Mouse (Mus musculus) layer of hippocampus, adult 18-20 months (tissue): ENCODE data around the gene Syngr1. TPM values are rescaled to one million over a fixed set of nuclear protein-coding genes. Genes with fewer than 3 reads are reported as not detected.
"Not testable (repeated sequence)": the region's sequence is repeated elsewhere in the genome, so short reads cannot be mapped to it uniquely, and the experiment has no call there.

Experiments
- DNase-seq, 2 experiments: peaks; one replicate each; pipeline ENCODE4 v3.0.0; 2022; ENCODE audit warnings: low spot score in 2 of 2
- total RNA-seq, 2 experiments: library from RNA; stranded (reverse); gene quantifications; 2 replicates each; pipeline ENCODE4 v1.2.3; 2021

The Syngr1 gene
- total RNA-seq, 2 experiments from 2014 or later: 370 to 379 TPM

- no peak for DNase-seq
These were observed 25.0 kb downstream of the Syngr1 start for GRCm38 (mm10) chr15:80115866-80116794.

DNA sequence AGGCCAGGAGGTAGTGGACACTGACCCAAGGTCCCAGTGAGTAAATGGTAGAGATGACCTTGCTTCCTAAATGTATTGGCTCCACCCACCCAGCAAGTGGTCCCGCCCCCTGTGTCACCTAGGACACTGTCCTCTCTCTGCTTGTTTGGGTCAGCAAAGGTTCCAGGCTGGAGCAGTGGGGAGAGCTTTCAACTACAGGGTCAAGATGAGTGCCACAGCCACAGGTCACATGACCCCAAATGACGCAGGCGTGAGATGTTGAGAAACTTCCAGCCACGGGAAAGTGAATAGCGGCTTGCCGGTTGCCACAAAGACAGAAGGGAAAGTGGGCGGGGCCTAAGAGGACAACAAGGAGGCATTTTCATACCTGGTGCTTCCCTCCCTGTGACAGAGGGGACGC is 26.0 kb downstream of the Syngr1 start:
- DNase-seq: no peak

DNA sequence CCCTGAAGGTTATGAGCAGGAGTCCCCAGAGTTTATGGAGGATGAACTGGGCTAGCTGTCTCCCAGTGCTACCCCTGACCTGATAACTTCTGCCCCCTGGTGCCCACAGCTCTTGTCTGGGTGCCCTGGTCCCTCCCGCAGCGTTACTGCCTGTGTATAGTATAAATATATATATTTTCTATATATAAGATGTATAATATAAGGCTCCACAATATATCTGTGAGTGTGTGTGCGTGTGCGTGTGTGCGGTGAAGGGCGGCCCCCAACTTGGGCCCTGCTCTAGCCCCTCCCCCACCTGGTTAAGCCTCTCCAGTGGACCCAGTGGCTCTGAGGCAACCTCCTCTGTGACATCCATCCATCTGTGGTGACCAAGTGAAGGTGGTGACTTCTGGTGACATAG is 27.9 kb downstream of the Syngr1 start:
- DNase-seq: no peak

DNA sequence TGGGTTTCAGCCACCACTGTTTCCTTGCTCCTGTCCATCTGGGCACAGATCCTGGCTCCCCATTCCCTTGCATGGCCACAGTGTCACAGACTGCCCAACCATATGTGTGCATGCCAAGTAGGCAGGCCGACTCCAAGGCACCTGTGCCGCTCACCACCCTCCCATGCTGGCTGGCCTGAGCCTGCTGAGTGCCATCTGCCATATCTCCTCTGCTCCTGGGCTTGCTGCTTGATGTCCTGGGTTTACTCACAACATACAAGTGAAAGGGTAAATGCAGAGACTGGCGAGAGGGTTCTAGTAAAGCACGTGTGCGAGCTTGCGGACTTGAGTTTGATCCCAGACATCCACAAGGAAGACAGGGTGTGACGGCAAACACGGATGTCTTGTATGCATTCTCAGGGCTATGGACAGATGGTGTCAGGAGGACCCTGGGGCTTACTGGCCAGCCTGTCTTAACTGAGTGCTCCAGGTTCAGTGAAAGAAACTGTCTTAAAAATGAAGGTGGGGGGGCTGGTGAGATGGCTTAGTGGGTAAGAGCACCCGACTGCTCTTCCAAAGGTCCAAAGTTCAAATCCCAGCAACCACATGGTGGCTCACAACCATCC is 30.7 kb downstream of the Syngr1 start:
- no peak for DNase-seq

DNA sequence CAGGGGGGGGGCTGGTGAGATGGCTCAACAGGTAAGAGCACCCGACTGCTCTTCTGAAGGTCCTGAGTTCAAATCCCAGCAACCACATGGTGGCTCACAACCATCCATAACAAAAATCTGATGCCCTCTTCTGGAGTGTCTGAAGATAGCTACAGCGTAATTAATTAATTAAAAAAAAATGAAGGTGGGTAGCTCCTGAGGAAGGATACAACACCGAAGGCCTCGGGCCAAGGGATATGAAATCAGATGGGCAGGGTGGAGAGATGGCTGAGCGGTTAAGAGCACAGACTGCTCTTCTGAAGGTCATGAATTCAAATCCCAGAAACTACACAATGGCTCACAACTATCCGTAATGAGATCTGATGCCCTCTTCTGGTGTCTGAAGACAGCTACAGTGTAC is 31.3 kb downstream of the Syngr1 start:
- DNase-seq: not testable (repeated sequence)

GRCm38 (mm10) chr15:80124651-80125050 is 33.5 kb downstream of the Syngr1 start:
- DNase-seq: no peak

- no peak for DNase-seq
These were observed 36.1 kb downstream of the Syngr1 start for GRCm38 (mm10) chr15:80127191-80127590.

DNA sequence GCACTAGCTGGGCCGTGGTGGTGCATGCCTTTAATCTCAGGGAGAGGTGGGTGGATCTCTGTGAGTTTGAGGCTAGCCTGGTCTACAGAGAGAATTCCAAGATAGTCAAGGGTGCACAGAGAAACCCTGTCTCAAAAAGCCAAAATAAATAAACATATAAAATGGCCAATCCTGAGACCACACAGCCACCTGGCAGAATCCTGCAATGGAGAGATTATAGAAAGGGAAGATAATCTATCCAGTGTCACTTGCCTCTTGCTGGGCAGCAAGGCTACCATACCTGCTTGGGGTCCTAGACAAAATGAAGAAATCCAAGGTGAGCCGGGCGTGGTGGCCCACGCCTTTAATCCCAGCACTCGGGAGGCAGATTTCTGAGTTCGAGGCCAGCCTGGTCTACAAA is 38.8 kb downstream of the Syngr1 start:
- DNase-seq: no peak

DNA sequence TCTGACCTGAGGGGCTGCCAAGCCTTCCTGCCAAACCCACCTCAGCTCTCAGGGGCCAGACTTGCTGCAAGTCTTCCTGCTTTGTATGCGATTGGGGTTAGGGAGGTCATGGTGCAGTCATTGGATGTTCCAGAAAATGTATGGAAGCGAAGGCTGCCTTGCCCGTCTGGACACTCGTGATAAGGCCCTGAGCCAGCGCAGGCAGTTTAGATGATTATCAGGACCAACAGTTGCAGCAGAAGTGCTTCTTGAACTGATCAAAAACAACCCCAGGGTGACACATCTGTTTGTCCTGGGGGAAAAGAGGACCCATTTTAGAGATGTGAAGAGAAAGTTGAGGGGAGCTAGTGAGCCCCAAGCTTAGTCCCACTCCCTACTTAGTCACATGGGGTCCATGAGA is 39.6 kb downstream of the Syngr1 start:
- DNase-seq: no peak

- DNase-seq: no peak
These were observed 40.3 kb downstream of the Syngr1 start for GRCm38 (mm10) chr15:80131421-80131820.

- DNase-seq: no peak
These were observed 41.3 kb downstream of the Syngr1 start for GRCm38 (mm10) chr15:80132452-80132851.

DNA sequence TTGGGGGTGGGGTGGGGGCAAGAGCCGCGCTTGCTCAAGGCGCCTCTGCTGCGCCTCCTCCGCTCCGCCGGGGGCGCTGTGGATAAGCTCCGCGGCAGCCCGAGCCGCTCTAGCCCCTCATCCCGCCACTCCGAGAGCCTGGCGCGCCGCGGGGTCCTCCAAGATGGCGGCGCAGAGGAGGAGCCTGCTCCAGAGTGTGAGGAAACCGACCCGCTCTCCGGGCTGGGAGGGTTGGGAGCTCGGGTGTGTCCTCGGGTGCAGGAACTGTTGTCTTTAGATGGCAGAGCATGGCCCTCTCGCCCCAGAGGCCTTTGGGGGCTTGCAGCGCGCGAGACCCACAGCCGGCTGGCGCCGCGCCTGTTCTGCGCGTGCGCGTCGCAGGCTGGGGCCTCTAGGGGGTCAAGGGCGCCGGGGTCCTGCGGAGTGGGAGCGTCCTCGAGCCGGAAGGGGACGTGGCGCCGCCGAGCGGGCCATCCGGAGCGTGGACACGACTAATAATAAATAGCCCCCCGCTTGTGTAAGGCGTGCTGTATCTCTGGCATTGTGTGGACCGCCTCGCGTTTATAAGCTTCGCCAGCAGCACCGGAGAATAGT is 42.0 kb downstream of the Syngr1 start, which contains the start of gene Tab1:
Gene Tab1, plus strand, starts transcription at position 135 of the 594 bp plus-strand sequence.
- DNase-seq: peak; percentile 87 to 93

- peak in 1 of 2 experiments; percentile 25 for DNase-seq
These were observed 42.7 kb downstream of the Syngr1 start for GRCm38 (mm10) chr15:80133682-80134449.

GRCm38 (mm10) chr15:80134450-80134847 is 43.3 kb downstream of the Syngr1 start:
- DNase-seq: peak in 1 of 2 experiments; percentile 19

- DNase-seq: no peak
These were observed 44.4 kb downstream of the Syngr1 start for GRCm38 (mm10) chr15:80135499-80135898.

DNA sequence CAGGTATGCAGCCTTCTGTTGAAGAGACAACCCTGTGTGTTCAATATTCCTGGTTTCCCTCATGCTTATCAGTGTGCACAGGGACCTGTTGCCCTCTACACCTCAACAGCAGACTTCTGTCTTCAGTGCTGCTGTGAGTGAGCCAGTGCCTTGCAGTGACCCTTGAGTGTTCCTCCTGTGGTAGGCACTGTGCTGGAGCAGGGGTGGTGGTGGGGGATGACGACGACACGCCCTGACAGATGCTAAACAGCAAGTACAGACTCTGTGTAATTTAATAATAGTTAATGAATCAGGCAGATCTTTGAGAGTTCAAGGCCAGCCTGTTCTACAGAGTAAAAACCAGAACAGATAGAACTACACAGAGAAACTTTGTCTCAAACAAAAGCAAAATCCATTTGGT is 45.5 kb downstream of the Syngr1 start:
- no peak for DNase-seq

DNA sequence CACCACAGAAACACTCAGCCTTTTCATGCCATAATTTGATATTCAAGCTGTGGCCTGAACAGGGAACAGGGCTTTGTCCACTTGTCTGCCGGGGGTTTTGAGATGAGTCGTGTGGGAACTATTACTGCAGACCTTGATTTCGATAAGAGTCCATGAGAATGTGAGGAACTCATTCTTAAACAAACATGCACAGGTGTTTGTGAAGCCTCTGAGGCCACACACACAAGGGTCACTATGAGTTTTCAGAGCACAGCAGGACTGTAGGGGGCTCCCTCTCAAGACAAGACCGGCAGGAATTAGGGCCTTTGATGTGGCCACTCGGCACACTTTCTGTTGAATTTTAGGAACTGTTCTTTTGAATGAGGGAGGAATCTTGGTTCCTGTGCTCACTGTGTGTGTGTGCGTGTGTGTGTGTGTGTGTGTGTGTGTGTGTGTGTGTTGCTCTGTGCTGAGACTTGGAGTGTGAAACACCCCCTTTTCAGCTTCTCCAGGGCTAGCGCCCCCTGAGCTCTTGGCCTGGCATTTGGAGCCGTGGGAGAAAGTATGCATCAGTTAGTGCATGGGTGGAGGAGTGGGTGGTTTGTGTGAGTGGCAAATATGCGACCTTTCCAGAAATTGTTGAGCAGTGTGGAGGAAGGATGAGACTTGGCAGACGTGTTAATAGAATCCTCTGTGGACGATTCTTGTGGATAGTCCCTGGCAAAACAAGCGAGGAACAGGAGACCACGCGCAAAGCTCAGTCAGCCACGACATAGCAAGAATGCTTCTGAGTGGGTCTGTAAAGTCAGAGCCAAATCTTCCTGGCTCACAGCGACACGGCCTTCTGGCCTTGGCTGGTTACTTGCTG is 47.0 kb downstream of the Syngr1 start:
- peak; percentile 69 to 79 for DNase-seq

GRCm38 (mm10) chr15:80140302-80140701 is 49.2 kb downstream of the Syngr1 start:
- DNase-seq: no peak

GRCm38 (mm10) chr15:80140878-80141277 is 49.7 kb downstream of the Syngr1 start:
- no peak for DNase-seq

DNA sequence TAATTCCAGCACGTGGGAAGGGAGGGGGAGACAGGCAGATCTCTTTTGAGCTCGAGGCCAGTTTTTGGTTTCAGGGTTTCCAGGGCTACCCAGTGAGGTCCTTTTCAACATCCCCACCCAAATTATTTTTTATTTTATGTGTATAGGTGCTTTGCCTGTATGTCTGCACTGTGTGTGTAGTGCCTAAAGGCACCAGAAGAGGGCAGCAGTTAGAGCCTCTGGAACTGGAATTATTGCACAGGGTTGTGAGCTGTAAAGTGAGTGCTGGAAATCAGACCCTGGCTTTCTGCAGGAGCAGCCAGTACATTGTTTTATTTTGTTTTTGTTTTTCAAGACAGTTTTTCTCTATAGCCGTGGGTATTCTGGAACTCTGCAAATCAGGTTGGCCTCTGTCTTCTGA is 51.0 kb downstream of the Syngr1 start:
- DNase-seq: no peak
